Mouse (Mus musculus) embryonic facial prominence, embryonic 14.5 days (tissue): ENCODE data around the gene Cdk14. TPM values are rescaled to one million over a fixed set of nuclear protein-coding genes. Genes with fewer than 3 reads are reported as not detected.

ENCODE experiments used
- ATAC-seq: fragments of 200-750 bp; cut with Nextera tagmentation; 2 replicates; pipeline ENCODE4 v1.8.0; 2017; ENCODE audit warnings: low read depth, moderate number of reproducible peaks, moderate TSS enrichment
- DNase-seq: peaks from one replicate; pipeline ENCODE4 v3.0.0-alpha.2; 2015; ENCODE audit warnings: low spot score
- H3K27ac ChIP-seq: fragments of 300-500 bp; sonication (generic); replicated peaks from 2 replicates; pipeline ENCODE4 v1.5.1; 2014; ENCODE audit warnings: low read depth, mild to moderate bottlenecking, low read length, moderate library complexity
- H3K27me3 ChIP-seq: fragments of 300-500 bp; sonication (generic); replicated peaks from 2 replicates; pipeline ENCODE4 v1.6.1; 2014; ENCODE audit warnings: low read length; ENCODE audit not compliant: control insufficient read depth, insufficient read depth
- H3K36me3 ChIP-seq: fragments of 300-500 bp; sonication (generic); 2 replicates; pipeline ENCODE4 v1.6.1; 2014; ENCODE audit warnings: low read length, mixed read lengths; ENCODE audit not compliant: control insufficient read depth, insufficient read depth
- H3K4me1 ChIP-seq: fragments of 300-500 bp; sonication (generic); 2 replicates; pipeline ENCODE4 v1.6.1; 2014; ENCODE audit warnings: antibody characterized with exemption, low read length; ENCODE audit not compliant: control insufficient read depth, insufficient read depth
- H3K4me2 ChIP-seq: fragments of 300-500 bp; sonication (generic); 2 replicates; pipeline ENCODE4 v1.6.1; 2014; ENCODE audit warnings: low read depth, mild to moderate bottlenecking, low read length, moderate library complexity, mixed read lengths
- H3K4me3 ChIP-seq: fragments of 300-500 bp; sonication (generic); 2 replicates; pipeline ENCODE4 v1.5.1; 2014; ENCODE audit warnings: low read depth, mild to moderate bottlenecking, low read length
- H3K9ac ChIP-seq: fragments of 300-500 bp; sonication (generic); 2 replicates; pipeline ENCODE4 v1.6.1; 2014; ENCODE audit warnings: low read depth, mild to moderate bottlenecking, low read length, moderate library complexity, mixed read lengths
- H3K9me3 ChIP-seq: fragments of 300-500 bp; sonication (generic); 2 replicates; pipeline ENCODE4 v1.6.1; 2016; ENCODE audit warnings: low read length; ENCODE audit not compliant: control insufficient read depth
- WGBS: fragments of 180-500 bp; shearing (Covaris S2); extraction: QIAGEN DNeasy Blood & Tissue Kit; methylation state at CpG from one replicate; pipeline ENCODE4 v1.1.7; 2014; 5-methylcytosine and 5-hydroxymethylcytosine counted together
- polyA plus RNA-seq: library from polyadenylated mRNA; unstranded; fragments of >200 nt; fragmentation: Nextera tagmentation; extraction: Ambion mirVana; gene quantifications from 2 replicates; pipeline ENCODE4 v1.2.1, GENCODE M21; 2014

The Cdk14 gene
- polyA plus RNA-seq, result 33.8 and 34.0 TPM in 2 replicates

- no peak within 1 kb of the TSS for H3K9ac ChIP-seq
- 80% methylated on average over 9 of the region's 9 CpGs for WGBS
- ATAC-seq, result no peak
Measured at GRCm38 (mm10) chr5:5419992-5420455, at the start of gene Cdk14. Gene Cdk14 (minus strand): TSS chr5:5420312.

GRCm38 (mm10) chr5:5465256-5465655 is 45.1 kb upstream of the Cdk14 start:
- H3K9ac ChIP-seq, result no peak overlapping the region
- DNase-seq, result no peak
- no peaks in the 10 kb centered on the region for H3K4me1 ChIP-seq
- H3K9me3 ChIP-seq, result no peaks in the 10 kb centered on the region
- no peaks in the 10 kb centered on the region for H3K27me3 ChIP-seq
- no peaks in the 10 kb centered on the region for H3K36me3 ChIP-seq
- no peak overlapping the region for H3K27ac ChIP-seq
- no peak for ATAC-seq
- no peak overlapping the region for H3K4me3 ChIP-seq
- 61% methylated on average over 1 of the region's 1 CpGs for WGBS
- H3K4me2 ChIP-seq, result no peak overlapping the region

More at GRCm38 (mm10) chr5:5419992-5420455, at the start of gene Cdk14:
- Histone ChIP-seq H3K27ac (no peak within 1 kb of the TSS), H3K27me3 (no peaks in the 10 kb centered on the region), H3K4me3 (no peak within 1 kb of the TSS), H3K4me1 (no peaks in the 10 kb centered on the region), H3K36me3 (no peaks in the 10 kb centered on the region), H3K4me2 (no peak within 1 kb of the TSS), H3K9me3 (no peaks in the 10 kb centered on the region)
- no peak for DNase-seq

- no peak for ATAC-seq
- H3K4me3 ChIP-seq, result no peak overlapping the region
Measured at GRCm38 (mm10) chr5:5431746-5432438, 11.8 kb upstream of the Cdk14 start.

GRCm38 (mm10) chr5:5423723-5424171 is 3.6 kb upstream of the Cdk14 start:
- Histone ChIP-seq H3K4me2 (no peak overlapping the region), H3K4me3 (no peak overlapping the region), H3K9me3 (no peaks in the 10 kb centered on the region), H3K27me3 (no peaks in the 10 kb centered on the region), H3K36me3 (no peaks in the 10 kb centered on the region), H3K27ac (no peak overlapping the region), H3K9ac (no peak overlapping the region), H3K4me1 (no peaks in the 10 kb centered on the region)
- peak; percentile 50; the same call in 1 of the 2 replicates for ATAC-seq
- WGBS, result 55% methylated on average over 6 of the region's 6 CpGs
- DNase-seq, result peak; percentile 52

More at GRCm38 (mm10) chr5:5431746-5432438, 11.8 kb upstream of the Cdk14 start:
- no peak overlapping the region for H3K27ac ChIP-seq
- H3K4me2 ChIP-seq, result no peak overlapping the region
- H3K9ac ChIP-seq, result no peak overlapping the region
- H3K4me1 ChIP-seq, result no peaks in the 10 kb centered on the region
- no peak for DNase-seq
- H3K36me3 ChIP-seq, result no peaks in the 10 kb centered on the region
- no peaks in the 10 kb centered on the region for H3K27me3 ChIP-seq
- 58% methylated on average over 5 of the region's 5 CpGs for WGBS
- no peaks in the 10 kb centered on the region for H3K9me3 ChIP-seq

GRCm38 (mm10) chr5:5423081-5423480 is 3.0 kb upstream of the Cdk14 start:
- Histone ChIP-seq H3K36me3 (no peaks in the 10 kb centered on the region), H3K27ac (no peak overlapping the region), H3K4me3 (no peak overlapping the region), H3K9me3 (no peaks in the 10 kb centered on the region), H3K4me2 (no peak overlapping the region), H3K4me1 (no peaks in the 10 kb centered on the region), H3K9ac (no peak overlapping the region), H3K27me3 (no peaks in the 10 kb centered on the region)
- no peak for DNase-seq
- WGBS, result 96% methylated on average over 4 of the region's 4 CpGs
- ATAC-seq, result no peak

- ATAC-seq (no peak), DNase-seq (no peak)
- Histone ChIP-seq H3K27me3 (no peaks in the 10 kb centered on the region), H3K36me3 (no peaks in the 10 kb centered on the region), H3K9me3 (no peaks in the 10 kb centered on the region), H3K4me2 (no peak overlapping the region), H3K27ac (no peak overlapping the region), H3K4me3 (no peak overlapping the region), H3K9ac (no peak overlapping the region), H3K4me1 (no peaks in the 10 kb centered on the region)
- WGBS, result 91% methylated on average over 2 of the region's 2 CpGs
Measured at GRCm38 (mm10) chr5:5421439-5421838, 1.3 kb upstream of the Cdk14 start.

- Histone ChIP-seq H3K36me3 (no peaks in the 10 kb centered on the region), H3K4me3 (no peak overlapping the region), H3K9ac (no peak overlapping the region), H3K27ac (no peak overlapping the region), H3K4me1 (no peaks in the 10 kb centered on the region), H3K27me3 (no peaks in the 10 kb centered on the region), H3K4me2 (no peak overlapping the region), H3K9me3 (no peaks in the 10 kb centered on the region)
- ATAC-seq (no peak), DNase-seq (no peak)
- WGBS, result 68% methylated on average over 1 of the region's 1 CpGs
Measured at GRCm38 (mm10) chr5:5419253-5419652, 859 bp downstream of the Cdk14 start.

GRCm38 (mm10) chr5:5414835-5415234 is 5.3 kb downstream of the Cdk14 start:
- Histone ChIP-seq H3K36me3 (no peaks in the 10 kb centered on the region), H3K27ac (no peak overlapping the region), H3K9me3 (no peaks in the 10 kb centered on the region), H3K27me3 (no peaks in the 10 kb centered on the region), H3K4me2 (no peak overlapping the region), H3K4me1 (no peaks in the 10 kb centered on the region), H3K9ac (no peak overlapping the region), H3K4me3 (no peak overlapping the region)
- ATAC-seq (no peak), DNase-seq (no peak)
- WGBS, result 68% methylated on average over 3 of the region's 3 CpGs

GRCm38 (mm10) chr5:5411886-5412285 is 8.2 kb downstream of the Cdk14 start:
- Histone ChIP-seq H3K9ac (no peak overlapping the region), H3K4me1 (no peaks in the 10 kb centered on the region), H3K27ac (no peak overlapping the region), H3K4me2 (no peak overlapping the region), H3K27me3 (no peaks in the 10 kb centered on the region), H3K4me3 (no peak overlapping the region), H3K36me3 (no peaks in the 10 kb centered on the region), H3K9me3 (no peaks in the 10 kb centered on the region)
- DNase-seq, result no peak
- 96% methylated on average over 2 of the region's 2 CpGs for WGBS
- no peak for ATAC-seq
